Mouse (Mus musculus): ENCODE results near the gene Dpm3. TPM values are rescaled to one million over a fixed set of nuclear protein-coding genes. Genes with fewer than 3 reads are reported as not detected.

Dpm3 gene
- polyA plus RNA-seq, 1 experiment from 2014 or later: 177 TPM

- Histone ChIP-seq H3K9ac (ENCODE audit: low read depth, low read length) (no peak overlapping the region), H3K4me2 (ENCODE audit: low read depth, low read length) (no peak overlapping the region), H3K36me3 (ENCODE audit: control insufficient read depth, insufficient read depth, low read length) (peaks cover 10% of the 10 kb centered on the region; the same call in 1 of the 2 replicates), H3K4me1 (ENCODE audit: control insufficient read depth, insufficient read depth, low read length) (peaks cover 4% of the 10 kb centered on the region; the same call in 1 of the 2 replicates), H3K9me3 (ENCODE audit: control insufficient read depth, low read length) (no peaks in the 10 kb centered on the region), H3K27ac (replicated peaks; ENCODE audit: low read depth, low read length) (no peak overlapping the region), H3K27me3 (replicated peaks; ENCODE audit: control insufficient read depth, insufficient read depth, low read length) (no peaks in the 10 kb centered on the region), H3K4me3 (ENCODE audit: low read depth, low read length) (no peak overlapping the region)
- ATAC-seq (ENCODE audit: low read depth) (no peak), DNase-seq (ENCODE audit: low spot score) (no peak)
- 84% methylated on average over 1 of the region's 1 CpGs for WGBS
Observed at GRCm38 (mm10) chr3:89218271-89218670, 40.9 kb upstream of the Dpm3 start.

- Histone ChIP-seq H3K9ac (ENCODE audit: low read depth, low read length) (peak overlapping the region; percentile 11; the same call in 1 of the 2 replicates), H3K27me3 (replicated peaks; ENCODE audit: control insufficient read depth, insufficient read depth, low read length) (no peaks in the 10 kb centered on the region), H3K4me3 (ENCODE audit: low read depth, low read length) (no peak overlapping the region), H3K9me3 (ENCODE audit: control insufficient read depth, low read length) (no peaks in the 10 kb centered on the region), H3K36me3 (ENCODE audit: control insufficient read depth, insufficient read depth, low read length) (peaks cover 13% of the 10 kb centered on the region; the same call in 1 of the 2 replicates), H3K4me2 (ENCODE audit: low read depth, low read length) (no peak overlapping the region), H3K27ac (replicated peaks; ENCODE audit: low read depth, low read length) (no peak overlapping the region), H3K4me1 (ENCODE audit: control insufficient read depth, insufficient read depth, low read length) (peaks cover 4% of the 10 kb centered on the region; the same call in 1 of the 2 replicates)
- ATAC-seq (ENCODE audit: low read depth) (no peak), DNase-seq (ENCODE audit: low spot score) (no peak)
- 34% methylated on average over 8 of the region's 8 CpGs for WGBS
Observed at GRCm38 (mm10) chr3:89219546-89219945, 39.6 kb upstream of the Dpm3 start.

- WGBS: 42% methylated on average over 5 of the region's 5 CpGs
- no peak overlapping the region for H3K27ac ChIP-seq (replicated peaks; ENCODE audit: low read depth, low read length)
- DNase-seq (ENCODE audit: low spot score) (no peak), ATAC-seq (ENCODE audit: low read depth) (no peak)
- H3K9ac ChIP-seq (ENCODE audit: low read depth, low read length): 0 out of 2 replicates have a peak overlapping the region, but pooled peaks have one; percentile 25
- H3K9me3 ChIP-seq (ENCODE audit: control insufficient read depth, low read length): no peaks in the 10 kb centered on the region
- H3K4me1 ChIP-seq (ENCODE audit: control insufficient read depth, insufficient read depth, low read length): 0 out of 2 replicates have a peak, but pooled peaks cover 3% of the 10 kb centered on the region
- no peak overlapping the region for H3K4me2 ChIP-seq (ENCODE audit: low read depth, low read length)
- H3K4me3 ChIP-seq (ENCODE audit: low read depth, low read length): no peak overlapping the region
- peaks cover 20% of the 10 kb centered on the region for H3K36me3 ChIP-seq (ENCODE audit: control insufficient read depth, insufficient read depth, low read length)
- no peaks in the 10 kb centered on the region for H3K27me3 ChIP-seq (replicated peaks; ENCODE audit: control insufficient read depth, insufficient read depth, low read length)
Observed at GRCm38 (mm10) chr3:89221167-89221566, 38.0 kb upstream of the Dpm3 start.

- no peak overlapping the region for H3K4me3 ChIP-seq (ENCODE audit: low read depth, low read length)
- WGBS: 77% methylated on average over 11 of the region's 11 CpGs
- DNase-seq (ENCODE audit: low spot score) (no peak), ATAC-seq (ENCODE audit: low read depth) (no peak)
- H3K4me2 ChIP-seq (ENCODE audit: low read depth, low read length): 0 out of 2 replicates have a peak overlapping the region, but pooled peaks have one; percentile 67
- peaks cover 18% of the 10 kb centered on the region for H3K4me1 ChIP-seq (ENCODE audit: control insufficient read depth, insufficient read depth, low read length)
- no peaks in the 10 kb centered on the region for H3K27me3 ChIP-seq (replicated peaks; ENCODE audit: control insufficient read depth, insufficient read depth, low read length)
- H3K27ac ChIP-seq (replicated peaks; ENCODE audit: low read depth, low read length): no peak overlapping the region
- H3K9ac ChIP-seq (ENCODE audit: low read depth, low read length): no peak overlapping the region
- no peaks in the 10 kb centered on the region for H3K9me3 ChIP-seq (ENCODE audit: control insufficient read depth, low read length)
- H3K36me3 ChIP-seq (ENCODE audit: control insufficient read depth, insufficient read depth, low read length): peaks cover 20% of the 10 kb centered on the region
Observed at GRCm38 (mm10) chr3:89224796-89225195, 34.4 kb upstream of the Dpm3 start.

- Histone ChIP-seq H3K4me1 (ENCODE audit: control insufficient read depth, insufficient read depth, low read length) (peaks cover 18% of the 10 kb centered on the region), H3K27ac (replicated peaks; ENCODE audit: low read depth, low read length) (no peak overlapping the region), H3K4me2 (ENCODE audit: low read depth, low read length) (peak overlapping the region; percentile 67), H3K9ac (ENCODE audit: low read depth, low read length) (no peak overlapping the region), H3K36me3 (ENCODE audit: control insufficient read depth, insufficient read depth, low read length) (peaks cover 20% of the 10 kb centered on the region), H3K27me3 (replicated peaks; ENCODE audit: control insufficient read depth, insufficient read depth, low read length) (no peaks in the 10 kb centered on the region), H3K9me3 (ENCODE audit: control insufficient read depth, low read length) (no peaks in the 10 kb centered on the region), H3K4me3 (ENCODE audit: low read depth, low read length) (0 out of 2 replicates have a peak overlapping the region, but pooled peaks have one; percentile 3)
- ATAC-seq (ENCODE audit: low read depth) (no peak), DNase-seq (ENCODE audit: low spot score) (no peak)
- WGBS: 55% methylated on average over 12 of the region's 12 CpGs
Observed at GRCm38 (mm10) chr3:89225321-89225815, 33.8 kb upstream of the Dpm3 start.

- H3K27ac ChIP-seq (replicated peaks; ENCODE audit: low read depth, low read length): no peak overlapping the region
- no peaks in the 10 kb centered on the region for H3K9me3 ChIP-seq (ENCODE audit: control insufficient read depth, low read length)
- H3K36me3 ChIP-seq (ENCODE audit: control insufficient read depth, insufficient read depth, low read length): peaks cover 19% of the 10 kb centered on the region
- peak overlapping the region; percentile 38; the same call in 1 of the 2 replicates for H3K4me3 ChIP-seq (ENCODE audit: low read depth, low read length)
- H3K4me2 ChIP-seq (ENCODE audit: low read depth, low read length): peak overlapping the region; percentile 67
- peak overlapping the region; percentile 52; the same call in 1 of the 2 replicates for H3K9ac ChIP-seq (ENCODE audit: low read depth, low read length)
- 0 out of 2 replicates have a peak, but pooled peaks have one; percentile 2 for ATAC-seq (ENCODE audit: low read depth)
- no peaks in the 10 kb centered on the region for H3K27me3 ChIP-seq (replicated peaks; ENCODE audit: control insufficient read depth, insufficient read depth, low read length)
- peak; percentile 67 for DNase-seq (ENCODE audit: low spot score)
- WGBS: 42% methylated on average over 4 of the region's 4 CpGs
- H3K4me1 ChIP-seq (ENCODE audit: control insufficient read depth, insufficient read depth, low read length): peaks cover 18% of the 10 kb centered on the region
Observed at GRCm38 (mm10) chr3:89225918-89226317, 33.2 kb upstream of the Dpm3 start.

- Histone ChIP-seq H3K27ac (replicated peaks; ENCODE audit: low read depth, low read length) (peak overlapping the region; percentile 71; the same call in 1 of the 2 replicates), H3K4me2 (ENCODE audit: low read depth, low read length) (peak overlapping the region; percentile 67), H3K9me3 (ENCODE audit: control insufficient read depth, low read length) (no peaks in the 10 kb centered on the region), H3K4me3 (ENCODE audit: low read depth, low read length) (peak overlapping the region; percentile 38), H3K9ac (ENCODE audit: low read depth, low read length) (peak overlapping the region; percentile 52), H3K36me3 (ENCODE audit: control insufficient read depth, insufficient read depth, low read length) (peaks cover 14% of the 10 kb centered on the region), H3K27me3 (replicated peaks; ENCODE audit: control insufficient read depth, insufficient read depth, low read length) (no peaks in the 10 kb centered on the region), H3K4me1 (ENCODE audit: control insufficient read depth, insufficient read depth, low read length) (peaks cover 18% of the 10 kb centered on the region)
- DNase-seq (ENCODE audit: low spot score): no peak
- 25% methylated on average over 11 of the region's 11 CpGs for whole genome bisulfite sequencing
- no peak for ATAC-seq (ENCODE audit: low read depth)
Observed at GRCm38 (mm10) chr3:89226361-89226760, 32.8 kb upstream of the Dpm3 start.

- Histone ChIP-seq H3K4me3 (ENCODE audit: low read depth, low read length) (peak within 1 kb of the TSS; percentile 38), H3K27me3 (replicated peaks; ENCODE audit: control insufficient read depth, insufficient read depth, low read length) (no peaks in the 10 kb centered on the region), H3K9me3 (ENCODE audit: control insufficient read depth, low read length) (no peaks in the 10 kb centered on the region), H3K4me2 (ENCODE audit: low read depth, low read length) (peak within 1 kb of the TSS; percentile 67), H3K9ac (ENCODE audit: low read depth, low read length) (peak within 1 kb of the TSS; percentile 53), H3K4me1 (ENCODE audit: control insufficient read depth, insufficient read depth, low read length) (peaks cover 18% of the 10 kb centered on the region), H3K27ac (replicated peaks; ENCODE audit: low read depth, low read length) (peak within 1 kb of the TSS; percentile 86), H3K36me3 (ENCODE audit: control insufficient read depth, insufficient read depth, low read length) (peaks cover 11% of the 10 kb centered on the region)
- WGBS: 9% methylated on average over 9 of the region's 21 CpGs
- DNase-seq (ENCODE audit: low spot score) (no peak), ATAC-seq (ENCODE audit: low read depth) (0 out of 2 replicates have a peak, but pooled peaks have one; percentile 1)
Observed at GRCm38 (mm10) chr3:89226900-89227299, 32.3 kb upstream of the Dpm3 start, which contains the start of gene Mtx1. Gene Mtx1 (minus strand): TSS chr3:89227088.

Data from embryonic facial prominence, embryonic 14.5 days (tissue).